Mouse (Mus musculus): Measurements from ENCODE around the gene Hoxb4. TPM values are rescaled to one million over a fixed set of nuclear protein-coding genes. Genes with fewer than 3 reads are reported as not detected.

Hoxb4 gene
- polyA plus RNA-seq, 1 experiment = 1.5 TPM

DNA sequence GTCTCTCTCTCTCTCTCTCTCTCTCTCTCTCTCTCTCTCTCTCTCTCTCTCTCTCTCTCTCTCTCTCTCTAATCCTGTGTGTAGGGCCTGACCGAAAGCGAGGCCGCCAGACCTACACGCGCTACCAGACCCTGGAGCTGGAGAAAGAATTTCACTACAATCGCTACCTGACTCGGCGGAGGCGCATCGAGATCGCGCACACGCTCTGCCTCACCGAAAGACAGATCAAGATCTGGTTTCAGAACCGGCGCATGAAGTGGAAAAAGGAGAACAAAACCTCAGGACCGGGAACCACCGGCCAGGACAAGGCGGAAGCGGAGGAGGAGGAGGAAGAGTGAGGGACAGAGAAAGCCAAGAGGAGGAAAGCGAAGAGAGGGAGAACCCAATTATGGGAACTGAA lies 28.8 kb upstream of the Hoxb4 start:
- no peak for TF ChIP-seq CTCF (IDR thresholded peaks at IDR 0.05; ENCODE audit: borderline replicate concordance, control insufficient read depth, extremely low read depth, insufficient read depth, low read length, poor library complexity)
- no peak for TF ChIP-seq POLR2A (IDR thresholded peaks at IDR 0.05; ENCODE audit: control insufficient read depth, extremely low read depth, insufficient read depth, low read length, poor library complexity)
- no peak overlapping the region for H3K27ac ChIP-seq (ENCODE audit: control insufficient read depth, insufficient read depth, low read length)
- no peak for DNase-seq
- WGBS = 53% methylated on average over 21 of the region's 21 CpGs
- no peak overlapping the region for H3K4me3 ChIP-seq (ENCODE audit: control insufficient read depth, insufficient read depth, low read length)
- H3K36me3 ChIP-seq (ENCODE audit: control insufficient read depth, insufficient read depth, low read length) = no peaks in the 10 kb centered on the region
- H3K4me1 ChIP-seq (replicated peaks; ENCODE audit: control insufficient read depth, insufficient read depth, low read length) = peaks cover 5% of the 10 kb centered on the region
- peaks cover 54% of the 10 kb centered on the region for H3K27me3 ChIP-seq (ENCODE audit: control insufficient read depth, insufficient read depth, low read length)

DNA sequence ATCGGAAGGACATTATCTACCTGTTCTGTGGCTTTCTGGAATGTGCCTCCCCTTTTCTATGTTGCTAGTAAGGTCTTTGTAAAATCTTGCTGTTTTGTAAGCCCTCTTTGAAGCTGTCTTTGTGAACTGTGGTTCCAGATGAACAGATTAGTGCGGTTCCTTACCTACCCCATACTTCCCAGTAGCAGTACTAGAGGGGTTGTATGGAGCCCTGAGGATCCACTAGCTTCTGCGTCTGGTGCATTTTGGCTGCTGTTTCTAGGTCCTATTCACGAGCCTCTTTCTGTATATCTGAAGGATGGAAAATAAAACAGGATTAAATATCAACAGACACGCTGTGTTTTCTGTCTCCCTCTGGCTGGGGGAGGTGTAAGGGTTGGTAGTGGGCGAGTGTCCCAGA lies 28.2 kb upstream of the Hoxb4 start:
- DNase-seq = no peak

DNA sequence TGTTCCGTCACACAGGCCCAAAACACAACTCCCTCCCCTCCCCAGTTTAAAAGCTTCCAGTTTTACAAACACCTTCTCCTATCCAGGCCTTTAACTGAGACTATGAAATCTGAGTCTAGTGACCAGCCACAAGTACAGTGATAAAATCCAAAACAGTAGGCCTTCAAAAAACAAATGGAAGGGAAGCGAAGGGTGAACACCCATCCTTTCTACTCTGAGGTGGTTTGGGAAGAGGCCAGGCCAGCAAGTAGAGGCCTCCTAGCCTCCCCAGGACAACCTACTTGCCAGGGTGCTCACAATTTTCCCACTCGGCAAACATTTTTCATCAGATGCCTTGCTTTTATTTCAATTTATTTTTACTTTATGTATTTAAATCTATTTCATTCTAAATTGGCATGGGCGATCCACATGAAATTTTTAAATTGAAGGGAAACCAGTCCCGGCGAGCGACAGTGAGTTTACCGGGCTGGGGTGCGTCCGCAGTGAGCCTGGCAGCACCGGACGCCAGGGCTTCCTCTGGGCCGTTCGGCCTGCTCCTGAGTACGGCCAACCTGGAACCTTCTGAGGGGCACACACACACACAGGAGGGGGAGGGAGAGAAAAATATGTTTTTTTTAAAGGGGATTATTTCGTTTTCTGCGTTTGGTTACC lies 27.2 kb upstream of the Hoxb4 start:
- TF ChIP-seq CTCF (IDR thresholded peaks at IDR 0.05; ENCODE audit: borderline replicate concordance, control insufficient read depth, extremely low read depth, insufficient read depth, low read length, poor library complexity) = no peak
- TF ChIP-seq POLR2A (IDR thresholded peaks at IDR 0.05; ENCODE audit: control insufficient read depth, extremely low read depth, insufficient read depth, low read length, poor library complexity) = no peak
- WGBS = 81% methylated on average over 17 of the region's 17 CpGs
- H3K4me3 ChIP-seq (ENCODE audit: control insufficient read depth, insufficient read depth, low read length) = no peak overlapping the region
- no peaks in the 10 kb centered on the region for H3K36me3 ChIP-seq (ENCODE audit: control insufficient read depth, insufficient read depth, low read length)
- no peak overlapping the region for H3K27ac ChIP-seq (ENCODE audit: control insufficient read depth, insufficient read depth, low read length)
- H3K27me3 ChIP-seq (ENCODE audit: control insufficient read depth, insufficient read depth, low read length) = peaks cover 51% of the 10 kb centered on the region
- DNase-seq = no peak
- peaks cover 5% of the 10 kb centered on the region for H3K4me1 ChIP-seq (replicated peaks; ENCODE audit: control insufficient read depth, insufficient read depth, low read length)

More for the DNA sequence above, 28.2 kb upstream of the Hoxb4 start:
- no peaks in the 10 kb centered on the region for H3K36me3 ChIP-seq (ENCODE audit: control insufficient read depth, insufficient read depth, low read length)
- peaks cover 5% of the 10 kb centered on the region; the same call in 1 of the 2 replicates for H3K4me1 ChIP-seq (replicated peaks; ENCODE audit: control insufficient read depth, insufficient read depth, low read length)
- no peak overlapping the region for H3K4me3 ChIP-seq (ENCODE audit: control insufficient read depth, insufficient read depth, low read length)
- H3K27ac ChIP-seq (ENCODE audit: control insufficient read depth, insufficient read depth, low read length) = no peak overlapping the region
- TF ChIP-seq CTCF (IDR thresholded peaks at IDR 0.05; ENCODE audit: borderline replicate concordance, control insufficient read depth, extremely low read depth, insufficient read depth, low read length, poor library complexity) = no peak
- TF ChIP-seq POLR2A (IDR thresholded peaks at IDR 0.05; ENCODE audit: control insufficient read depth, extremely low read depth, insufficient read depth, low read length, poor library complexity) = no peak
- H3K27me3 ChIP-seq (ENCODE audit: control insufficient read depth, insufficient read depth, low read length) = peaks cover 51% of the 10 kb centered on the region
- 69% methylated on average over 6 of the region's 6 CpGs for WGBS

DNA sequence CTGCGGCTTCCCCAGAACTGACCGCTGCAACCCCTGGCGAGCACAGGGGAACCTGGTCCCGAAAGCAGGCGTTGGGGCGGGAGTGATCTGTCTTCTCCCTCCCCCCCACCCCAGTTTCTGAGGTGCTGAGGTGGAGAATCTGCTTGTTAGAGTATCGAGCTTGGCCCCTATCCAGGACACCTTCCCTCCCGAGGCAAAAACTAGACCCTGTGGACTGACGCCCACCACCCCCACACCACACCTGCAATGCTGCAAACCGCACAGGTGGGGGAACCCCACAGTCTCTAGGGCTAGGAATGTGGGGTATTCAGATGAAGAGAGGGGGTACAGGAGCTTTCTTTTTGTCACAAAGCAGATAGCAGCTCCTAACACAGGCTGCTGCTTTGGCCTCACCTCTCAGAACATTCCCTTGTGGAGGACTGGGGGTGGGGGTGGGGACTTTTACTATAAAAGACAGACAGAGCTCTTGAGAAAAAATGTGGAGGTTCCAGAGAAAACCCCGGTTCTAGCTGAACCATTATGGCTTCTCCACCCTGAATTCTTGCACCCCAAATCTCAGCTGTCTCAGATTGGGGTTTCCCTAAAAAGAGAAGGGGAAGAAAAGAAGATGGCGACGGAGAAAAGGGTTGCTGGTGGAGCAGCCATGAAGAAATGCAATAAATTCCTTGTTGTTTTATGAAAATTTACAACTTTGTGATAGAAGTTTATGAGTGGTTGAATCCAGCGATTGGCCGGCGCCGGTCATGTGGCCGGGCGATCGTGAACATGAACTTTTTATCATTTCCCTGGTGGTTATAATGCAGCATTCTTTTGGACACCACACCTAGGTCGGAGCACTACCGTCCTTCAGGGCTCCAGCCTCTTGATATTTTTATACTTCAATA lies 26.1 kb upstream of the Hoxb4 start, which contains the start of gene Hoxb6:
Hoxb6 (plus strand) TSS at position 796 of the 884 bp plus-strand sequence.
- Histone ChIP-seq H3K36me3 (ENCODE audit: control insufficient read depth, insufficient read depth, low read length) (no peaks in the 10 kb centered on the region), H3K4me1 (replicated peaks; ENCODE audit: control insufficient read depth, insufficient read depth, low read length) (peaks cover under 1% of the 10 kb centered on the region), H3K27me3 (ENCODE audit: control insufficient read depth, insufficient read depth, low read length) (peaks cover 50% of the 10 kb centered on the region), H3K4me3 (ENCODE audit: control insufficient read depth, insufficient read depth, low read length) (no peak within 1 kb of the TSS), H3K27ac (ENCODE audit: control insufficient read depth, insufficient read depth, low read length) (no peak within 1 kb of the TSS)
- no peak for TF ChIP-seq CTCF (IDR thresholded peaks at IDR 0.05; ENCODE audit: borderline replicate concordance, control insufficient read depth, extremely low read depth, insufficient read depth, low read length, poor library complexity)
- TF ChIP-seq POLR2A (IDR thresholded peaks at IDR 0.05; ENCODE audit: control insufficient read depth, extremely low read depth, insufficient read depth, low read length, poor library complexity) = no peak
- no peak for DNase-seq
- 25% methylated on average over 22 of the region's 22 CpGs for WGBS

DNA sequence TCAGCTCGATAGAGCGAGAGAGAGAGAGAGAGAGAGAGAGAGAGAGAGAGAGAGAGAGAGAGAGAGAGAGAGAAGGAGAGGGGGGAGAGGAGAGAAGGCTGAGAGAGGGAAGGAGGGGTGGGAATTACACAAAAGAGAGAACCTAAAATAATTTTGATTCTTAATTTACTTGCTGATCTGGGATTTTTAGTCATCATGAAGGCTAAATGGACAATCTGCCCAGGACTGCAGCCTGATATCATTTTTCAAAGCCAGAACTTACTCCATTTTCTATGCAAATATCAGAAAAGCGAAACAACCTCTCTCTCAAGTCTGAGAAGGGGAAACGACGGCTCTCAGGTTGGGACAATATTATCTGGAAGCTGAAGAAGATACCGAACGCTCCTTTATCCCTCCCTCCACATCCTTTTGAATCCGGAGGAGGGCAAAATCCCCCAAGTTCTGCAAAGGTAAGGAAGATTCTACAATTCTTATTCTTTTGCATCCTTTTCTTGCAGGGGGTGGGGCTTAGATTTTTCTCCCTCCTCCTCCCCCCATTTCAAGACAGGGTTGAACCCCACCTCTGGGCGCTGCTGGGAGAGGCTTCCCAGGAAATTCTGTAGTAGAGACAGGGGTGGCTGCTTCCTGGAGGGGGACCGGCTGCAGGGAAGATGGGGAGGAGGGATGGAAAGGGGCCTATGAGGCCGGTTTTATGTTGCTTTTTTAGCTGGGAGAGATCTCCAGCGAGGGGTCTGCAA lies 25.3 kb upstream of the Hoxb4 start:
- Histone ChIP-seq H3K27me3 (ENCODE audit: control insufficient read depth, insufficient read depth, low read length) (peaks cover 47% of the 10 kb centered on the region), H3K27ac (ENCODE audit: control insufficient read depth, insufficient read depth, low read length) (no peak overlapping the region), H3K36me3 (ENCODE audit: control insufficient read depth, insufficient read depth, low read length) (no peaks in the 10 kb centered on the region), H3K4me1 (replicated peaks; ENCODE audit: control insufficient read depth, insufficient read depth, low read length) (no peaks in the 10 kb centered on the region; the same call in 1 of the 2 replicates), H3K4me3 (ENCODE audit: control insufficient read depth, insufficient read depth, low read length) (no peak overlapping the region)
- 5% methylated on average over 12 of the region's 12 CpGs for WGBS
- no peak for TF ChIP-seq CTCF (IDR thresholded peaks at IDR 0.05; ENCODE audit: borderline replicate concordance, control insufficient read depth, extremely low read depth, insufficient read depth, low read length, poor library complexity)
- no peak for TF ChIP-seq POLR2A (IDR thresholded peaks at IDR 0.05; ENCODE audit: control insufficient read depth, extremely low read depth, insufficient read depth, low read length, poor library complexity)
- no peak for DNase-seq
